Comparison of ENCODE assay signal across 21 mouse cellular contexts in genomic region chr5:110559679-110560078, GRCm38 (mm10). TPM values are rescaled to one million over a fixed set of nuclear protein-coding genes. Genes with fewer than 3 reads are reported as not detected.
DNase-seq lines count a peak whose midpoint lies in the region; TF ChIP-seq lines count a peak whose summit lies in the region.
"Had no signal": no experiment of that assay in that cellular context is flagged by ENCODE, and none has a peak within 500 bp of the region (broad histone marks: within the 10 kb centered on the region; RNA-seq: fewer than 3 reads in every experiment).

No protein-coding gene starts in this region.

- intact Hi-C loops in left cerebral cortex, adult 2 months (cut with DNase I) = no loop called here
- intact Hi-C loops in left cerebral cortex, postnatal 10 days (cut with DNase I) = loop anchor here (5.0 kb wide), 1 partner anchor 37 kb away; no protein-coding TSS in a partner anchor
- intact Hi-C loops in heart, postnatal 36 days (cut with DNase I) = no loop called here

- no peak overlapping the region for H3K4me3 ChIP-seq in cerebellum, adult 2 months (replicated peaks; ENCODE audit: insufficient read depth, low read depth, low read length)
- no peak overlapping the region for H3K4me3 ChIP-seq in left cerebral cortex, adult 2 months

- H3K27me3 ChIP-seq in cerebellum, adult 2 months (ENCODE audit: control insufficient read depth, insufficient read depth, low read length) = no peaks in the 10 kb centered on the region
- H3K27me3 ChIP-seq: Patski had no signal

- no peak for TF ChIP-seq POLR2A in cerebellum, adult 2 months (IDR thresholded peaks at IDR 0.05; ENCODE audit: borderline replicate concordance, insufficient read depth, low read length)

- TF ChIP-seq CTCF in cerebellum, adult 2 months (IDR thresholded peaks at IDR 0.05; ENCODE audit: borderline replicate concordance, insufficient read depth, low read depth, low read length) = no peak
- TF ChIP-seq CTCF in left cerebral cortex, adult 2 months (IDR thresholded peaks at IDR 0.05) = no peak

- peaks cover 53% of the 10 kb centered on the region for H3K4me1 ChIP-seq in cerebellum, adult 2 months (ENCODE audit: control insufficient read depth, insufficient read depth, low read length)

- DNase-seq in cerebellum, postnatal 25 days = peak; percentile 9 to 12
- no peak for DNase-seq in cerebellum, adult 2 months
- DNase-seq in left cerebral cortex, adult 2 months (ENCODE audit: extremely low spot score in 1 of 2, low spot score in 2 of 2) = no peak
- DNase-seq in left cerebral cortex, postnatal 10 days (ENCODE audit: extremely low spot score in 1 of 2, low spot score in 2 of 2) = no peak
- peak; percentile 51 for DNase-seq in right cerebral cortex, adult 18-20 months
- no peak for DNase-seq in right cerebral cortex, postnatal 25 days
- DNase-seq in brain, adult 2 months (ENCODE audit: low read depth, low spot score) = peak; percentile 58
- DNase-seq in heart, postnatal 36 days = no peak
- DNase-seq: adrenal gland, adult 2 months; adrenal gland, adult 8-10 months; adrenal gland, postnatal 10 days; adrenal gland, postnatal 14 days; adrenal gland, postnatal 25 days; adrenal gland, postnatal 36 days; B cell, adult 2 months; cerebellum, adult 11 months; cerebellum, adult 11-12 months; cerebellum, adult 18-20 months had no signal

- no peak overlapping the region for H3K27ac ChIP-seq in cerebellum, adult 2 months (ENCODE audit: insufficient read depth, low read length)
- peak overlapping the region; percentile 5; the same call in 1 of the 2 replicates for H3K27ac ChIP-seq in left cerebral cortex, adult 2 months

- 67% methylated on average over 8 of the region's 8 CpGs for WGBS in cerebellum, adult 2 months

RNA-seq across cellular contexts. Expression of gene Galnt9, which starts 15.5 kb away (rescaled TPM):
- 102 and 107 TPM in 2 replicates for polyA plus RNA-seq in cerebellum, adult 2 months (2012; rRNA removed)
- 100 to 1,000 TPM; 103 to 119 TPM for total RNA-seq in left cerebral cortex, adult 2 months (2021)
- 10 to 100 TPM; 64.1 to 67.4 TPM for total RNA-seq in left cerebral cortex, postnatal 10 days (2021)
- not detected for total RNA-seq in heart, postnatal 36 days (2021)
- total RNA-seq: adrenal gland, postnatal 14 days; CH12.LX had no signal
- polyA plus RNA-seq: G1E, Patski had no signal

Comparison
In these comparisons a context has a peak if more than half of its experiments do, and no peak if none do; other contexts are left out.
1. DNase-seq: peak in cerebellum, postnatal 25 days (2 of 2), right cerebral cortex, adult 18-20 months (single experiment) and brain, adult 2 months (single experiment); none in cerebellum, adult 2 months (0 of 2), left cerebral cortex, adult 2 months (0 of 2), left cerebral cortex, postnatal 10 days (0 of 2), right cerebral cortex, postnatal 25 days (single experiment) and heart, postnatal 36 days (0 of 2).
2. RNA of gene Galnt9, which starts 15.5 kb away (total RNA-seq): 103 to 119 TPM in left cerebral cortex, adult 2 months and 64.1 to 67.4 TPM in left cerebral cortex, postnatal 10 days; not detected in heart, postnatal 36 days; every median in the first group is over 10 times any median in the second.